Mouse (Mus musculus) common myeloid progenitor, adult 5-6 weeks (primary cell): ENCODE results near the gene Acbd7. TPM values are rescaled to one million over a fixed set of nuclear protein-coding genes. Genes with fewer than 3 reads are reported as not detected.

Source experiments
- ATAC-seq: replicated peaks from 2 replicates; pipeline ENCODE4 v1.8.0; 2016; ENCODE audit warnings: low read depth, mild to moderate bottlenecking, moderate TSS enrichment, inconsistent platforms; ENCODE audit not compliant: poor library complexity, severe bottlenecking
- total RNA-seq: library from RNA; stranded (forward); fragments of 200-1000, 187-1606 nt; gene quantifications from 2 replicates; pipeline ENCODE4 v1.2.3, GENCODE M21; 2017

Acbd7 gene
- total RNA-seq, result 1.7 TPM in 1 of 2 replicates, not detected in the other

DNA sequence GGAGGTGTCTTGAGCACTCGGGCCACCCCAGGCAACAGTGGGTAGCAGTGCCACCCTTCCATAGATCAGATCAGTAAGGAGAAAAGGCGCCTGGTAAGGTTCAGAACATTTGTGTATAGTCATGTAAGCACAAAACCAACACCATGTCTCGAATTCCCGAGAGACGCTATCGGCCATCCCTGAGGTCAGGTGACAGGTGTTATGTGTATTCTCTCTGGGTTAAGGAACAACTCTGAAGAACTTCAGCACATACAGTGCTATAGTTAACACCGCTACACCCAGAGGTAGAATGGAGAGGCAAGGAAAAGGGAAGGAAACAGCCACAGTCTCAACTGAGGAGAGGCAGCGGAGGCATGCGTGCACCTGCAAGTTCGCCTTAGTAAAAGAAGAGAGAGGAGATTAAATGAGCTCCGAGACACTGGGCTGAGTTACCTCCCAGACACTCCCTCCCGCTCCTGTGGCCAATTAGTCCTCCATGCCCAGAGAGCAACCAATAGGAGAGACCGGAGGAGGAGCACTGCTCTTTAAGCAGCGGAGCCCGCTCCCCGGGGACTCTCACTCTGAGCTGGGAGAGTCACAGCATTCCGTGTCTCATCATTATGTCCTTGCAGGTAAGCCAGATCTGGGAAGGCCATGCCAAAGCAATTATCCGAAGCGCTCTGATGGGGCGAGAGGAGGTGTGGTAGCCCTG, at the start of gene Acbd7:
Acbd7 (plus strand) TSS at position 558 of the 691 bp plus-strand sequence.
- ATAC-seq, result peak; percentile 66

DNA sequence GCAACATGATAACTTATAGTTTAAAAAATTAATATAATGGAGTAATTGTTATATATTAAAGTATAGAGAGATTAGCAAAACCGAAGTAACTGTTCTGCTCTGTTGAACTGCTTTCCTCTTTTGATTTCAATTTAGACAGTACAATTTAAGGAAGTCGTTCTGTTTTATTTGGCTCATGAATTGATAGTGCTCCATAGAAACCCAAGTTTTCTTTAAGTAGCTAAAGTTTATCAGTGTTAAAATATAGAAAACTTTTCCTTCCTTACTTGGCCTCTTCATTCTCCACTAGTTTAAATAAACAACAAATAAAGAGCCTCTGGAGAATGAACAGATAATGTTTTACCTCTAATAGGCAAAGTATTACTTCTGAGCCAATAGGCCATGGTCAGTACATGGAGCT, 49.7 kb upstream of the Acbd7 start:
- ATAC-seq, result no peak

DNA sequence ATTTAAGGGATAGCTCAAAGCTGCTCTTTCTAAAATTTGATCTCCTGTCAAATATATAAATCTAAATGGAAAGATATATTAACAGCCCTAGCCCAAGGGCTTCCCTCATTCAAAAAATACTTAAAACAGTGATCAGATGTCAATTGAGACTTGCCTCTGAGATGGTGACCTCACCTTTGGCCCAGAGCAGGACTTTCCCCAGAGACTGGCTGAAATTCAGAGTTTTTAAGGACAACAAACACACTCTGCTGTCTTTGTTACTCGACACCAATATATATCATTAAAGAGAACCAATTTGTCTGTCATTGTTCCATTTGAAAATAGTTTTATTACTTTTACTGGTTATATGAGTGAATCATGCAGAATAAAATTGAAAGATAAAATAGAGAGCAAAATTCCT, 46.4 kb upstream of the Acbd7 start:
- ATAC-seq, result no peak

DNA sequence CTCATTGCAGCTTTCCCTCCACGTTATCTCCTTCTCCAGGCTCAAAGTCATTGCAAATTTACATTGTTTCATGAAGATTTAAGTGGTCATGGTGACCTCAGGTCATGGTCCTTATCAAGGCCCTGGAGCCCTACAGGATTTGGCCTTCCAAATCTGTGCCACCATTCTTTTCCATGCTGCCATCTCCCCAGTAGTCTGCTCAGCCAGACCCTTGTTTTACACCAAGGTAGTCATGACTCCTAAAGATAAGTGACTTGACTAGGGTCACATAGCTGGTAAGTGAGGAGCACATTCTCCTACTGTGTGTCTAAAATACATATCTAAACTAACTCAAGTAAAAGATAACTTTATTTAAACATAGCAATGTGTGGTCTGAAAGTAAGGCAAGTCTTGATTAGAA, 43.8 kb upstream of the Acbd7 start:
- ATAC-seq, result no peak

DNA sequence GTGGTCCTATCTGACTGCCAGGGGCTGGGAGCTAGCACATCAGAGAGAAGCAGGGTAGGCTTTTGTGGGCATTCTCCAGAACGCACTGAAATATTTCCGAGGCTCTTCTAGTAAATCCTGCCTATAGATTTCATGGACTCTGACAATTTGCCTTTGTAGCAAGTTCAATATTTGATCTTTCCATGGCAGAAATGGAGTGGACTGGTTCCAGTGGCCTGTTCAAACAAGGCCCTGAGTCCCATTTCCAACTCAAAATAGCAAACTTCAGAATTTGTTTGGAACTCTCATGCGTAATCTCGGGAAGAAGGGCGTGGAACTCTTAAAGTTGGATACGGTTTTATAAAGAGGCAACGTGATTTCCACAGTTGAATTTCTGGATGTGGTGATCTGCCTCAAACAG, 40.1 kb upstream of the Acbd7 start:
- ATAC-seq, result no peak

DNA sequence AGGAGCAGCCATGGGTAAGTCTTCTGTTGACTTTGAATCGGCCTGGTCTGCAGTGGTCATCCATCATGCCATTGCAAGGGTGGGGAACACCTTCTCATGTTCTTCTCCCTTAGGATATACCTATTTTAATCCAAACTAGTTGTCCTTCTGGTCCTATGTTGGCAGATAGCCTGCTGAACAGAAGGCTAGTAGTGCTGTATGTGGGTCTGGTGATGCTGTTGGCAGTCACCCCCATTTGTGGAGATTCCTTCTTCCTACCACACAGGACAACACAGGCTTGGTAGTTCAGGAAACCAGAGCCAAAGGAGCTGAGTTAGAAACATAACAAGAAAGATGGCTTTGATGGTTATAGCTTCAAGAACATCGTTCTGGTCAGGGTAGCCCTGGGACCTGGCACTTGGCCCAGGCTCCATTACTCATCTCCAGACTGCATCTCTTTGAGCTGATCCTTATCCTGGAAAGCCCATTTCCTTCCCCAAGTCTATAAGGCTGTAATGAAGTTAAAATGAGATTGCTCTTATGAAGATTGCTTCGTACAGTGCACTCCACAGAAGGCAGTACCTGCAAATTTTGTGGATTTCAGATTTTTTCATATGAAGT, 30.4 kb upstream of the Acbd7 start:
- no peak for ATAC-seq

DNA sequence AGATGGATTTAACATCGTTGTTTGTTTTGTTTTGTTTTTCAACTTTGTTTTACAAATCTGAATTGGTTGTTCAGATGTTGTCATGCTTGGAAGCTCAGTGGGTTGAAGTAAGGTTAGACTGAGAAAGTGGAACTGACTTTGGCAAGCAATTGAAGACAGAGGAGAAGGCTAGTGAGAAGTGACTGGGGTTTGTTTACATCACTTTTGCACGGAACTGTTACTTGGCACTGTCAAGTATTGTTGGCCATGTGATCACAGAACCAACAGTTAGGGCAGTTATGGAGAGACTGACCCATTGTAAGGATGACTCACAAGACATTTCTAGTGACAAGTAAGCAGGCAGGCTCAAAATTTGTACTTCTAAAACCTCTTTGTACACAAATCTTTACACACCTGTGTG, 12.8 kb upstream of the Acbd7 start:
- ATAC-seq, result no peak

DNA sequence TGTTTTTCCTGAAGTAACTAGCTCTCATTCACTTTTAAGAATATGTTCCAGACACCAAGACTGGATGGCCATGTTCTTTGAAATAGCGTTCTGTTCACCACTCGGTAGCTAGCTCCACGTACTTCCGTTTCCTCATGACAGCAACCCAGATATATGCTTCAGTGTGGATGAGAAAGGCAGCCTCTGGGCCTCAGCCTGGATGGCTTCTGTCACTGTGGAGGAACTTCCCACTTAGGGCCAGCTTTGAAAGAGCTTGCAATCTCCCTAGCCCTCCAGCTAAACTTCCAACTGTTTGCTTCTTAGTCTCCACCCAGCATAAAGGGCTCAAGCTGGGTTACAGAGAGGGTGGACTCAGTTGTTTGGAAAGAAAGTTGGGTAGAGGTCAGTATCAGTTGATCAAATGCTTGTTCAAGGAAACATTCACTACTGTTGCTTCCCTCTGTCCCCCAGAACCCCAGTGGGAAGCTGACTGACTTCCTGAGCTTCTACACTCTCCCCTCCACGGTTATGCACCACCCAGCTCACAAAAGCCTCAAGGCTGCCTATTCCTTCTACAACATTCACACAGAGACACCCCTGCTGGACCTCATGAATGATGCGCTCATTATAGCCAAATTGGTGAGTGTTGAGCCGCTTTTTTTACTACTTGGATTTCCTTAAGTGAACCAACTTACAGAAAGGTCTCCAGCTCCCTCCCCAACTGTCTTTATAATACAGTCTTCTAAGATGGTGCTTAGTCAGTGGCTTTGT, 11.4 kb upstream of the Acbd7 start:
- ATAC-seq, result no peak

DNA sequence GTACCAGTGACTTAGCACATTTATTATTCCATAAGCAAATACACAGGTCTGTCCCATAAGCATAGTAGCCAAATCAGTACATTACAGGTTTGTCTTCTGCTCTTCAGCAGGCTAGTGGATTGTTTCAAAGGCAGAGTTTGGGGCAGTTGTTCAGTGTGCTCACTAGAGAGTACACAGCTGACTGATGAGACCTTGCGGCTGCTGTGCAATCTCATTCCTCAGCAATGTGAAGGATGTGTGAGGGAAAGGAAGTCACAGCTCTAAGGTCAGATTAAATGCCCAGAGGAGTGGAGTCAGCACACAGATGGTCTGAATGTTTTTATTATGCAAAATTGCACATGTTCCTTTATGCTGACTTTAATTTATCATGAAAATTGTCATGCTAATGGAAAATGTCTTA, 9.4 kb upstream of the Acbd7 start:
- ATAC-seq, result no peak

DNA sequence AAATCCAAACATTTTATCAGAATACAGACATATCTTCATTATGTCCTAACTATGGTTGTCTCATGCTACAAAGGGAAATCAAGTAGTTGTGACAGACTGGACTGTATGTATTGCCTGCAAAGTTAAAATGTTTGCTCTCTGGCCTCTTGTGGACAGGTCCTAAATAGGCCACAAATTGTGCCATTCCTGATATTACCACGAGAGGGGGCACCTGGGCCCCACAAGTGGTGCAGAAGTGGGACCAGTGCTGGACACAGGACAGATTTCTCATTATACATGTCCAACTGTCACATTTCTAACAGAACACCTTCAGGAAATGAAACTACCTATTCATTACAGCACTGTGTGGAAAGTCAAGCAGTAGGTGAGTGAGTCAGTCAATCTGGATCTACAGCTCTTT, 8.6 kb upstream of the Acbd7 start:
- peak; percentile 77 for ATAC-seq

DNA sequence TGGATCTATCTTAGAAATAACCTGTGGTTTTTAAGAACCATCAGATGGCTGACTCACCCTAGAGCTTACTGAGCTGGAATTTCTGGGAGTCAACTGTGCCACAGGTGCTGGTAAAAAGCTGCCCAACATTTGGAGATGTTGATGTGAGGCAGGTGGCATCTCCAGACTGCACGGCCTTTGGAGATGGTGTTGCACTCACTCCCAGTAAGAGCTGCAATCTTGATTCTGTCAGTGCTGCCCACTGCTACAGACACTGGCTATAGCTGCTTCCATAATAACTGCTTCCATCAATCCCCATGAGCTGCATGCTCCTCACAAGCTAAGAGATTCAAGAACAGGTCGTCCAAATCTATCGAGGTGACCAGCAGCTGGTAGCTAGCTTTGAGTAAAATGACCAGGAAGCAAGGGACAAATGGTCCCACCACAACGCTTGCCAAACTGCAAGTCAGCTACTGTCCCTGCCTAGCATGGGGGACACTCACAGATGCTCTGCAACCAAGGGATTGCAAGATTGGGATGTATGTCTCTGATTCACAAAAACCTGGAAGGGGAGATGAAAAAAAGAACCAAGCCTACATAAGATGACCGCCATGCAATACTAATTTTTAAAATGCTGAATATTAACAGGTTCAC, 4.8 kb upstream of the Acbd7 start:
- no peak for ATAC-seq

DNA sequence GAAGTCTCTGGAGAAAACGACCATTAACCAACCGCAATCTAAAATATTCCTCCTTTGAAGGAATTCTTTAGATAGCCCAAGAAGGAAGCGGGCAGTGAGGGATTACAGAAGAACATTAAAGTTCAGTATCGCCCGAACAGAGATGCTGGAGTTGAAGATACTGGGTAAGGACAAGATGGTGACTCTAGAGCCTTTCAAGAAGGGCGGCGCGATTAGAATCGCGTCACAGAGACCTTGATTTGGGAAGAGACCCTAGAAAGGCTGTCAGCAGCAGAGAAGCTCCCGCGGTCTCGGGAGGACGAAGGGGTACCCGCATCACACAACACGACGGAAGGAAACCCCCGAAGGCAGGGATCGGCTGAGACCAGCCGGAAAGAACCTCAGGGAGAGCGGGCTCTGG, 3.9 kb upstream of the Acbd7 start:
- ATAC-seq, result 0 out of 2 replicates have a peak, but pooled peaks have one; percentile 0

DNA sequence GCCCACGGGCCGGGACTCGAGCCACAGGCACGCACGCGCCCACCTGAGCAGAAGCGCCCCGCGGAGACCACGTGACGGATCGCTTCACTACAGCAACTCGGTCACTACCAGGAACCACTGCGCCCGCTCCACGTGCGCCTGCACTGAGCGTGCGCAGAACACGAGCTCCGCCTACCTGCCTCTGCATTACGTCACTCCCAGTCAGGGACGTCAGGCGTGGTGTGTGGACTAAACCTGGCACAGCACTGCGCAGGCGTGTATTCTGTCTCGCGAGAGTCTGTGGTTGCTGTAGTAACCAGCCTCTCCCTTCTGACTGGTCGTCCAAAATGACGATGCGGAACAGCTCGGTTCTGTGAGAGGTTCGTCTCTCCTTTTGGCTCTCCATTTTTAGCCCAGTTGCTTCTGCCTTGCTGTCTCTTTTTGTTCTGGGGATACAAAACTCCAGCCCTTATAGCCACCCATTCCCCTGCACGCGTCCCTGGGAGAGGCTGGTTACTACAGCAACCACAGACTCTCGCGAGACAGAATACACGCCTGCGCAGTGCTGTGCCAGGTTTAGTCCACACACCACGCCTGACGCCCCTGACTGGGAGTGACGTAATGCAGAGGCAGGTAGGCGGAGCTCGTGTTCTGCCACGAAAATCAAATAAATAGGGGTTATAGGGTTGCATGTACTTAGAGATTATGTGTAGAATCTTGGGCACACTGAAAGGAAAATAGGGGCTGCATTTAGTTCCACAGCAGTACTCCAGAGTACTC, 3.3 kb upstream of the Acbd7 start, which contains the start of gene Rpp38:
Rpp38 (minus strand) TSS at position 160 of the 759 bp plus-strand sequence.
- ATAC-seq, result peak; percentile 76

DNA sequence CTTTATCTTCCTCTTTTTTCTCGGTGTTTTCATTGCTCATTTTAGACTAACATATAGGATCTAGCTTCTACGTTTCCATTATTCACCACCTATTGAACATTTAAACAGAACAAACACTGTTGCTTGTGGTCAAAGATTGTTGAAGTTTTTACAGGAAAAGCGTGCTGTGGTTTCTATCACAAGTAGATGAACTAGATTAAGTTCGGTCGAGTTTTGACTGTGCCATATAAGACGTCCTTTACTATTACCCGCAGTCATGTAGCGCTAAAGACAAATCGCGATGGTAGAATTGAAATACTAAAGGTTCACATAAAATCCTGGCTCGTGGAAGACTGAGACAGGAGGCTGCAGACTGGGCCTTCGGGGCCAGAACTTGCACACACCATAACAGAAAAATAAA, 2.2 kb upstream of the Acbd7 start:
- ATAC-seq, result no peak

DNA sequence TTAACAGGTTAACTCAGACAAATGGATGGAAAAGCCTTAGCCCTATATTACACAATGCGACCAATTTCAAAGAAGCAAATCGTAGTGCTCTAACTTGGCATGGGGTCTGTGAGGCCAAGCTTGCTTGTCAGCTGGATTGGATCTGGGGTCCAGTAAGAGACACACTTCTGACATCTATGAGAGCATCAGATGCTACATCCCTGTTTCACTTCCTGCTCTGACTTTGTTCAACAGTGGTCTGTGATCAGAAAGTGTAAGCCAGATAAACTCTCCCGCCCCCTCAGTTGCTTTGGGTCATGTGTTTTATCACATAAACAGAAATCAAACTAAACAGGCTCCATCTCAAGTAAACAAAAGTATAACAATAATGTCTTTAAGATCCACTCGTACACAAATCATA, 12.5 kb downstream of the Acbd7 start:
- peak; percentile 42; the same call in 1 of the 2 replicates for ATAC-seq

DNA sequence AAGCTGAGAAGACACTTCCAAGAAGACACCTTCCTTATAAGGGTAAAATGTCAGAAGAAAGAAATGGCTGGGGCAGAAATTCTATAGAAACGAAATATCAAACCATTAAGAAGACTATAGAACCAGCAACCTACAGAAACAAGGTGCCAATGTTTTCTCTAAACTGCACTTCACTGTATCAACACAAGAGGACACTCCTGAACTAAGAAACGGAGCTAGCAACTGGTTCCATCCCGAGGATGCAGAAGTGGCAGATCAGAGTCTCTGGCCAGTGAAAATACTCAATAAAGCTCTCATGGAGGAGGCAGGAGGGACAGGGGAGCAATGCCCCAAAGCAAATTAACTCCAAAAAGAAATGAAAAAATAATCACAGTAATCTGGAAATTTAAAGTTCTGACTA, 13.0 kb downstream of the Acbd7 start:
- ATAC-seq, result peak; percentile 90

DNA sequence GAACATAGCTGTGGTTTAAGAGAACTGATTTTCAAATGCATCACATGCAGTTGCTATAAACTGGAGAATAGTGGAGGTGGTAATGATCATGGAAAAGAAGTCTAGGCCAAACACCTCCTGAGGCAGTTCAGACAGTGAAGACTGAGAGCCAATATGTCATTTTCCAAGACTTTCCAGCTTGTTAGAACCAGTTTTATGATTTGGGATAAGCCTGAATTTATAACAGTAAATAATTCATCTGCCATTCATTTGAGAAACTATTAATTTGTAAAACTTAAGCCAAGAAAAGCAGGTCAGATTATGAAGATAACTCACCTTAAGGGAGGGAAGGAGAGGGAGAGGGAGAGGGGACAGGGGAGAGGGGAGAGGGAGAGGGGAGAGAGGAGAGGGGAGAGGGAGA, 17.2 kb downstream of the Acbd7 start:
- ATAC-seq, result no peak

DNA sequence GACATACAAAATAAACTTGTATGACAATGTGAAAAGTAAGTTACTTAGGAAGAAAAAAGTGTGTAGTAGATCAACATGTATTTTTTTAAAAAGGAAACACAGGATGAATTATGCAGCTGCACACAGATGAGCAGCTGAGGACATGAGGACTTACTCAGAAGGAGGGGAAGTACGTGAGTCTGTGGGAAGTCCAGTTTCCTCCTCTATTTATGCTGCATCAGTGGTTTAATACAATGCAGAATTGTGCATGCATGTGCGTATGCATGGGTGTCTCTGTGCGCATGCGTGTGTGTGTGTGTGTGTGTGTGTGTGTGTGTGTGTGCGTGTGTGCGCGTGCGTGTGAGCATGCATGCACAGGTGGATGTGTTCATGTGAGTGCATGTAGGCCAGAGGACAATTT, 19.8 kb downstream of the Acbd7 start:
- peak; percentile 58; the same call in 1 of the 2 replicates for ATAC-seq

DNA sequence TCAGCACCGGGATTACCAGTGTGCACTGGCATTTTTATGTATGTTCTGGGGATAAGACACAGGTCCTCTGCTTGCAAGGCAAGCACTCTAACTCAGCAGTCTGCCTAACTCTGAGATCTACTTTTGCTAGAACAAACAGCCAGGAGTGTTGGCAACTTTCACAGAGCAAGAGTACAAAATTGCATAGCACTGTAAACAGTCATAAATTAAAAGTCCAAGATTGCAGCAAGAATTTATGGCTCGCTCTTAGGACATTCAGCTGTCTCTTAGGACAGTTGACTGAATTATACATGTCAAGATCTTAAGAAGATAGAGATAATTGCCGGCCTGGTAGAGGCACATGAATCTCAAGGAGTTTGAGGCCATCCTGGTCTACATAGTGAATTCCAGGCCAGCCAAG, 20.3 kb downstream of the Acbd7 start:
- no peak for ATAC-seq

DNA sequence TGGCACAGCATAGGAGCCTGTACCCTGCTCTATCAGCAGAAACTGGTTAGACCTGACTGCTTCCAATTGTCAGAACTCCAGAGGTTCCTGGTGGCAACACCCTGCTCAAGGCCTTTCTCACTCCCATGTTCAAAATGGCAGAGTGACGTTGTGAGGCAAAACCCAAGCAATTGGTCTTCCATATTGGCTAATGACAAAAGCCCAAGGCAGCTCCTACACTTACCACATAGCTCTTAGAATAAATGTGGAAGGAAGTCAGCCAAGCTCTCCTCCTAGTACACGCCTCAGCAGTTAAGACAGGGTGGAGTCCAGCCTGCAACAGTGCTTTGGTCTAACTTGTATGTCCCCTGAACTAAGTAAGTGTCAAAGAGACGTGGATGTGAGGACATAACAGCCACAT, 21.9 kb downstream of the Acbd7 start:
- ATAC-seq, result no peak
